Mouse (Mus musculus) forebrain, embryonic 12.5 days (tissue): ENCODE measurements around the gene Samhd1. TPM values are rescaled to one million over a fixed set of nuclear protein-coding genes. Genes with fewer than 3 reads are reported as not detected.
A peak's percentile ranks its signal among the peaks of the same experiment; 100 is the strongest.

Source experiments
- ATAC-seq: fragments of 200-750 bp; cut with Nextera tagmentation; 2 replicates; pipeline ENCODE4 v1.8.0; 2017; ENCODE audit warnings: moderate TSS enrichment; ENCODE audit not compliant: low FRiP score
- H3K27ac ChIP-seq: fragments of 300-500 bp; sonication (generic); 2 replicates; pipeline ENCODE4 v1.5.1; 2016; ENCODE audit warnings: mild to moderate bottlenecking
- H3K27me3 ChIP-seq: fragments of 300-500 bp; sonication (generic); 2 replicates; pipeline ENCODE4 v1.6.1; 2016; ENCODE audit warnings: mild to moderate bottlenecking
- H3K36me3 ChIP-seq: fragments of 300-500 bp; sonication (generic); replicated peaks from 2 replicates; pipeline ENCODE4 v1.6.1; 2016; ENCODE audit warnings: mild to moderate bottlenecking
- H3K4me1 ChIP-seq: fragments of 300-500 bp; sonication (generic); 2 replicates; pipeline ENCODE4 v1.6.1; 2016
- H3K4me2 ChIP-seq: fragments of 300-500 bp; sonication (generic); 2 replicates; pipeline ENCODE4 v1.6.1; 2016; ENCODE audit warnings: mild to moderate bottlenecking, moderate library complexity
- H3K4me3 ChIP-seq: fragments of 300-500 bp; sonication (generic); replicated peaks from 2 replicates; pipeline ENCODE4 v1.5.1; 2016; ENCODE audit warnings: mild to moderate bottlenecking
- H3K9ac ChIP-seq: fragments of 300-500 bp; sonication (generic); 2 replicates; pipeline ENCODE4 v1.6.1; 2016; ENCODE audit warnings: mild to moderate bottlenecking
- H3K9me3 ChIP-seq: fragments of 300-500 bp; sonication (generic); 2 replicates; pipeline ENCODE4 v1.6.1; 2016
- WGBS: fragments of 180-500 bp; shearing (Covaris S2); methylation state at CpG from one replicate; pipeline ENCODE4 v1.1.7; 2016; 5-methylcytosine and 5-hydroxymethylcytosine counted together
- polyA plus RNA-seq: library from polyadenylated mRNA; unstranded; fragments of >200 nt; fragmentation: Nextera tagmentation; extraction: Ambion mirVana; gene quantifications from 2 replicates; pipeline ENCODE4 v1.2.1, GENCODE M21; 2016

Gene Samhd1
- polyA plus RNA-seq, 1 experiment from 2014 or later, result 22.6 TPM

- Histone ChIP-seq H3K4me2 (no peak overlapping the region), H3K9me3 (no peaks in the 10 kb centered on the region), H3K4me3 (no peak overlapping the region), H3K27me3 (no peaks in the 10 kb centered on the region), H3K9ac (no peak overlapping the region), H3K4me1 (peaks cover 45% of the 10 kb centered on the region), H3K36me3 (peaks cover 73% of the 10 kb centered on the region), H3K27ac (peak overlapping the region; percentile 36)
- WGBS, result 92% methylated on average over 8 of the region's 8 CpGs
- no peak for ATAC-seq
These were observed 80.8 kb downstream of the Samhd1 start for GRCm38 (mm10) chr2:157054297-157054696.

- ATAC-seq, result no peak
- 78% methylated on average over 4 of the region's 4 CpGs for WGBS
- Histone ChIP-seq H3K27ac (no peak overlapping the region), H3K9ac (no peak overlapping the region), H3K4me1 (peaks cover 45% of the 10 kb centered on the region), H3K27me3 (no peaks in the 10 kb centered on the region), H3K4me2 (no peak overlapping the region), H3K36me3 (peaks cover 69% of the 10 kb centered on the region), H3K4me3 (no peak overlapping the region), H3K9me3 (no peaks in the 10 kb centered on the region)
These were observed 81.3 kb downstream of the Samhd1 start for GRCm38 (mm10) chr2:157053787-157054186.

- Histone ChIP-seq H3K27me3 (no peaks in the 10 kb centered on the region), H3K4me1 (peaks cover 43% of the 10 kb centered on the region), H3K4me2 (no peak overlapping the region), H3K4me3 (no peak overlapping the region), H3K9ac (no peak overlapping the region), H3K36me3 (peaks cover 69% of the 10 kb centered on the region), H3K27ac (no peak overlapping the region), H3K9me3 (no peaks in the 10 kb centered on the region)
- no peak for ATAC-seq
- WGBS, result 93% methylated on average over 5 of the region's 5 CpGs
These were observed 81.9 kb downstream of the Samhd1 start for GRCm38 (mm10) chr2:157053124-157053523.

GRCm38 (mm10) chr2:157052448-157052847 is 82.6 kb downstream of the Samhd1 start:
- Histone ChIP-seq H3K4me3 (no peak overlapping the region), H3K36me3 (peaks cover 69% of the 10 kb centered on the region), H3K4me2 (no peak overlapping the region), H3K27ac (no peak overlapping the region), H3K9me3 (no peaks in the 10 kb centered on the region), H3K27me3 (no peaks in the 10 kb centered on the region), H3K4me1 (peaks cover 39% of the 10 kb centered on the region), H3K9ac (no peak overlapping the region)
- WGBS, result 92% methylated on average over 8 of the region's 8 CpGs
- ATAC-seq, result no peak

- 0 out of 2 replicates have a peak overlapping the region, but pooled peaks have one; percentile 12 for H3K9ac ChIP-seq
- peak; percentile 91 for ATAC-seq
- peak overlapping the region; percentile 91 for H3K27ac ChIP-seq
- no peaks in the 10 kb centered on the region for H3K27me3 ChIP-seq
- H3K4me1 ChIP-seq, result peaks cover 35% of the 10 kb centered on the region
- no peaks in the 10 kb centered on the region for H3K9me3 ChIP-seq
- H3K36me3 ChIP-seq, result peaks cover 72% of the 10 kb centered on the region
- H3K4me2 ChIP-seq, result peak overlapping the region; percentile 25
- H3K4me3 ChIP-seq, result no peak overlapping the region
- 49% methylated on average over 8 of the region's 8 CpGs for WGBS
These were observed 85.2 kb downstream of the Samhd1 start for GRCm38 (mm10) chr2:157049831-157050243.

- WGBS, result 85% methylated on average over 13 of the region's 13 CpGs
- Histone ChIP-seq H3K9ac (no peak overlapping the region), H3K4me2 (no peak overlapping the region), H3K4me3 (no peak overlapping the region), H3K27me3 (no peaks in the 10 kb centered on the region), H3K36me3 (peaks cover 71% of the 10 kb centered on the region), H3K9me3 (no peaks in the 10 kb centered on the region), H3K4me1 (peaks cover 33% of the 10 kb centered on the region), H3K27ac (peak overlapping the region; percentile 91)
- ATAC-seq, result no peak
These were observed 86.5 kb downstream of the Samhd1 start for GRCm38 (mm10) chr2:157048395-157049181.

Other genes starting within 250 kb of the Samhd1 start
- 0.17 and 0.23 TPM in 2 replicates for gene Sla2, start 248.1 kb downstream of the Samhd1 start, polyA plus RNA-seq
- 50.5 and 54.0 TPM in 2 replicates for gene Ndrg3, start 143.2 kb downstream of the Samhd1 start, polyA plus RNA-seq
- gene Dsn1, start 128.1 kb downstream of the Samhd1 start, polyA plus RNA-seq, result 53.4 and 53.7 TPM in 2 replicates
- gene Soga1, start 56.0 kb downstream of the Samhd1 start, polyA plus RNA-seq, result 6.0 and 7.4 TPM in 2 replicates
- gene Tldc2, start 48.2 kb downstream of the Samhd1 start, polyA plus RNA-seq, result not detected in 2 replicates
- gene Rbl1, start 69.3 kb upstream of the Samhd1 start, polyA plus RNA-seq, result 35.6 and 36.2 TPM in 2 replicates
- 217 and 221 TPM in 2 replicates for gene Rpn2, start 143.8 kb upstream of the Samhd1 start, polyA plus RNA-seq
- 0.67 and 0.88 TPM in 2 replicates for gene Mroh8, start 144.3 kb upstream of the Samhd1 start, polyA plus RNA-seq
- gene Ghrh, start 212.2 kb upstream of the Samhd1 start, polyA plus RNA-seq, result 1.00 and 2.2 TPM in 2 replicates
- 68.8 and 69.4 TPM in 2 replicates for gene Manbal, start 232.3 kb upstream of the Samhd1 start, polyA plus RNA-seq